Mouse (Mus musculus) cerebellum, adult 9-10 months (tissue): ENCODE measurements at regions not wholly inside any gene's neighbourhood (a gene's known extent, or its start where the extent isn't known, plus 50 kb on each side); places are given as distances from the start of the nearest gene placed in this dataset.

Source experiments
- DNase-seq: peaks from one replicate; pipeline ENCODE4 v3.0.0; 2022

- DNase-seq: peak; percentile 2
These were observed 731.6 kb upstream of the Pcdh10 start for GRCm38 (mm10) chr3:44646600-44646999.

GRCm38 (mm10) chr3:44696354-44696753 lies 681.8 kb upstream of the Pcdh10 start:
- DNase-seq: no peak

- no peak for DNase-seq
These were observed 681.1 kb upstream of the Pcdh10 start for GRCm38 (mm10) chr3:44697000-44697681.

GRCm38 (mm10) chr3:44701125-44701524 lies 677.1 kb upstream of the Pcdh10 start:
- no peak for DNase-seq

- no peak for DNase-seq
These were observed 672.5 kb upstream of the Pcdh10 start for GRCm38 (mm10) chr3:44705666-44706065.

- no peak for DNase-seq
These were observed 662.7 kb upstream of the Pcdh10 start for GRCm38 (mm10) chr3:44715463-44715862.
